9 mouse cellular contexts compared by ENCODE assay signal in the genomic region with DNA sequence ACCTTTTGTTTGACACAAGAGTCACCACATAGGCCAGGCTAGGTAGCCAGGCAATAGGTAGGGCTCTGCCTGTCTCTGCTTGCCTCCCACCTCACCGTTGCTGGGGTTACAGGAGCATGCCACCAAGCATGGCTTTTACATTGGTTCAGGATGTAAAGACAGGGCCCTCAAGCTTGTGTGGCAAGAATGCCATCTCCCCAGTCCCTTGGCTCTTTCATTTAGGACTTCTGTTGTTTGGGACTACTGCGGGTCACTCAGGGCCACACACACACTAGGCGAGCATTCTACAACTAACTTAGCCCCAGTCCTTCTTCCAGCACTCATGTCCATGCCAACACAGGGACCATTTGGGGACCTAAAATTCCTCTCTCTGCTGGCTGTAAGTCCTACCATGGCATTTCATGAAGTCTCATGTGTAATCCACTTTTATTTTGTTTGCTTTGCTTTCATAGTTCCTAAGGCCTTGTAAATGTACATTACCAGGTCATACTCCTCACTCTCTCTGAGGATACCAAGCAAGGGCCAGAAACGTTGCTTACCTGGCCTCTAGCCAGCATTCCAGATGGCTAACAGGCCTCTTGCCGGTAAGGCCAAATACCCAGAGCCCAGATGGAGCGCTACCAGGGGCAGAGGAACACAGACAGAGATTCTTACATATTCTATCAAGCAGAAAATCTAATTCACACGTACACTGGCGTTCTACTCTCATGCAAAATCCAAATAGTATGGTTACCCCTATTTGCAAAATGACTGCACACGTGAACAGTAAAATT. TPM values are rescaled to one million over a fixed set of nuclear protein-coding genes. Genes with fewer than 3 reads are reported as not detected.
DNase-seq lines count a peak whose midpoint lies in the region; ATAC-seq and TF ChIP-seq lines count a peak whose summit lies in the region.
"Had no signal": no experiment of that assay in that cellular context is flagged by ENCODE, and none has a peak within 500 bp of the region (broad histone marks: within the 10 kb centered on the region; RNA-seq: fewer than 3 reads in every experiment).

No protein-coding gene starts in this region.

- WGBS in kidney, embryonic 16.5 days: 76% methylated on average over 9 of the region's 9 CpGs
- 66% methylated on average over 9 of the region's 9 CpGs for WGBS in lung, adult 2 months
- 62% methylated on average over 9 of the region's 9 CpGs for whole genome bisulfite sequencing in stomach, postnatal 0 days

- H3K27ac ChIP-seq in kidney, embryonic 16.5 days (ENCODE audit: low read length): no peak overlapping the region
- no peak overlapping the region for H3K27ac ChIP-seq in stomach, postnatal 0 days (replicated peaks)
- H3K27ac ChIP-seq: liver, embryonic 15.5 days had no signal

- TF ChIP-seq CTCF in lung, adult 2 months (IDR thresholded peaks at IDR 0.05; ENCODE audit: insufficient read depth, low read length): no peak
- TF ChIP-seq CTCF in stomach, postnatal 0 days (IDR thresholded peaks at IDR 0.05; ENCODE audit: low read depth): no peak

- H3K9ac ChIP-seq in kidney, embryonic 16.5 days (replicated peaks; ENCODE audit: low read length): no peak overlapping the region
- no peak overlapping the region for H3K9ac ChIP-seq in stomach, postnatal 0 days (ENCODE audit: low read length)
- H3K9ac ChIP-seq: liver, embryonic 15.5 days had no signal

- DNase-seq in kidney, postnatal 10 days: peak; percentile 36
- peak; percentile 92 for DNase-seq in cerebellum, adult 8-10 months
- DNase-seq in gastrocnemius, postnatal 10 days: peak; percentile 43
- peak; percentile 11 for DNase-seq in lung, adult 2 months
- no peak for DNase-seq in stomach, postnatal 0 days (ENCODE audit: low spot score)
- no peak for DNase-seq in spleen, postnatal 10 days (ENCODE audit: low spot score in 2 of 2)

- no peaks in the 10 kb centered on the region for H3K9me3 ChIP-seq in kidney, embryonic 16.5 days (ENCODE audit: low read length)
- no peaks in the 10 kb centered on the region for H3K9me3 ChIP-seq in stomach, postnatal 0 days (ENCODE audit: control insufficient read depth, low read length)
- H3K9me3 ChIP-seq: liver, embryonic 15.5 days had no signal

- TF ChIP-seq EP300 in stomach, postnatal 0 days (optimal IDR thresholded peaks at IDR 0.05): no peak

- no peak overlapping the region for H3K4me2 ChIP-seq in kidney, embryonic 16.5 days (replicated peaks; ENCODE audit: low read depth, low read length)
- H3K4me2 ChIP-seq in stomach, postnatal 0 days (replicated peaks; ENCODE audit: low read depth): no peak overlapping the region
- H3K4me2 ChIP-seq: liver, embryonic 15.5 days had no signal

- TF ChIP-seq POLR2A in lung, adult 2 months (IDR thresholded peaks at IDR 0.05; ENCODE audit: borderline replicate concordance, extremely low read depth, low read depth, low read length): no peak

- 0 out of 2 replicates have a peak, but pooled peaks cover 4% of the 10 kb centered on the region for H3K4me1 ChIP-seq in kidney, embryonic 16.5 days (ENCODE audit: insufficient read depth, low read length)
- H3K4me1 ChIP-seq in lung, adult 2 months (ENCODE audit: control insufficient read depth, insufficient read depth, low read length): no peaks in the 10 kb centered on the region
- H3K4me1 ChIP-seq in stomach, postnatal 0 days (replicated peaks; ENCODE audit: control insufficient read depth, insufficient read depth): no peaks in the 10 kb centered on the region
- H3K4me1 ChIP-seq: liver, embryonic 15.5 days had no signal

- no peaks in the 10 kb centered on the region for H3K27me3 ChIP-seq in kidney, embryonic 16.5 days (ENCODE audit: insufficient read depth, low read length)
- H3K27me3 ChIP-seq in stomach, postnatal 0 days (ENCODE audit: control insufficient read depth, insufficient read depth, low read length): no peaks in the 10 kb centered on the region
- H3K27me3 ChIP-seq: liver, embryonic 15.5 days had no signal

- H3K36me3 ChIP-seq in kidney, embryonic 16.5 days (ENCODE audit: insufficient read depth, low read length): no peaks in the 10 kb centered on the region
- no peaks in the 10 kb centered on the region for H3K36me3 ChIP-seq in stomach, postnatal 0 days (ENCODE audit: control insufficient read depth, insufficient read depth, low read length)
- H3K36me3 ChIP-seq: liver, embryonic 15.5 days had no signal

- no peak for ATAC-seq in kidney, embryonic 16.5 days (ENCODE audit: low FRiP score, low TSS enrichment)
- no peak for ATAC-seq in stomach, postnatal 0 days (ENCODE audit: low FRiP score, low TSS enrichment)
- no peak for ATAC-seq in inflammation-experienced regulatory T-cells, adult 6 months

- H3K4me3 ChIP-seq in kidney, embryonic 16.5 days (ENCODE audit: low read length): no peak overlapping the region
- no peak overlapping the region for H3K4me3 ChIP-seq in lung, adult 2 months (replicated peaks; ENCODE audit: extremely low read depth, low read depth, low read length)
- no peak overlapping the region for H3K4me3 ChIP-seq in stomach, postnatal 0 days (ENCODE audit: low read depth, low read length)
- H3K4me3 ChIP-seq: liver, embryonic 15.5 days had no signal

RNA-seq across cellular contexts. Expression of a gene that starts 52.2 kb away (rescaled TPM):
- 10.3 and 11.7 TPM in 2 replicates for polyA plus RNA-seq in kidney, embryonic 16.5 days (2015; fragmentation: Nextera tagmentation; extraction: Ambion mirVana)
- total RNA-seq in gastrocnemius, postnatal 10 days (2021): 10 to 100 TPM; 26.1 to 26.3 TPM
- 2.2 and 2.8 TPM in 2 replicates for polyA plus RNA-seq in lung, adult 2 months (2012; rRNA removed)
- polyA plus RNA-seq in stomach, postnatal 0 days (2015; fragmentation: Nextera tagmentation; extraction: Ambion mirVana): 47.4 and 48.4 TPM in 2 replicates
- under 1 TPM in 1 of 3 experiments, not detected in 2; 0.47 TPM for polyA plus RNA-seq in inflammation-experienced regulatory T-cells, adult 6 months (2017; shearing (Covaris generic))

Comparison
In these comparisons a context has a peak if more than half of its experiments do, and no peak if none do; other contexts are left out.
1. DNase-seq: peak in kidney, postnatal 10 days (single experiment), cerebellum, adult 8-10 months (single experiment), gastrocnemius, postnatal 10 days (single experiment) and lung, adult 2 months (single experiment); none in stomach, postnatal 0 days (single experiment) and spleen, postnatal 10 days (0 of 2).